Mouse (Mus musculus): ENCODE measurements around the gene Gpr37l1. TPM values are rescaled to one million over a fixed set of nuclear protein-coding genes. Genes with fewer than 3 reads are reported as not detected.
A peak's percentile ranks its signal among the peaks of the same experiment; 100 is the strongest.

The Gpr37l1 gene
- polyA plus RNA-seq, 1 experiment from 2014 or later, result not detected

GRCm38 (mm10) chr1:135139906-135140305 is 27.6 kb downstream of the Gpr37l1 start:
- no peaks in the 10 kb centered on the region for H3K4me1 ChIP-seq
- H3K9ac ChIP-seq, result no peak overlapping the region
- H3K27me3 ChIP-seq, result peaks cover 21% of the 10 kb centered on the region
- H3K27ac ChIP-seq, result no peak overlapping the region
- no peak overlapping the region for H3K4me3 ChIP-seq (replicated peaks)
- no peaks in the 10 kb centered on the region for H3K9me3 ChIP-seq
- H3K36me3 ChIP-seq (replicated peaks), result no peaks in the 10 kb centered on the region
- H3K4me2 ChIP-seq, result no peak overlapping the region
- WGBS, result 76% methylated on average over 2 of the region's 2 CpGs
- ATAC-seq (ENCODE audit: low FRiP score), result no peak

- WGBS, result 6% methylated on average over 1 of the region's 1 CpGs
- no peaks in the 10 kb centered on the region for H3K4me1 ChIP-seq
- ATAC-seq (ENCODE audit: low FRiP score), result peak; percentile 60
- H3K4me3 ChIP-seq (replicated peaks), result no peak overlapping the region
- no peaks in the 10 kb centered on the region for H3K36me3 ChIP-seq (replicated peaks)
- H3K27ac ChIP-seq, result no peak overlapping the region
- H3K4me2 ChIP-seq, result no peak overlapping the region
- H3K9me3 ChIP-seq, result no peaks in the 10 kb centered on the region
- peaks cover 4% of the 10 kb centered on the region; the same call in 1 of the 2 replicates for H3K27me3 ChIP-seq
- H3K9ac ChIP-seq, result no peak overlapping the region
Observed at GRCm38 (mm10) chr1:135136500-135136899, 31.0 kb downstream of the Gpr37l1 start.

GRCm38 (mm10) chr1:135135111-135135787 is 32.2 kb downstream of the Gpr37l1 start:
- WGBS, result 88% methylated on average over 8 of the region's 8 CpGs
- Histone ChIP-seq H3K9ac (no peak overlapping the region), H3K4me2 (no peak overlapping the region), H3K4me3 (replicated peaks) (no peak overlapping the region), H3K4me1 (no peaks in the 10 kb centered on the region), H3K27me3 (peaks cover 9% of the 10 kb centered on the region; the same call in 1 of the 2 replicates), H3K36me3 (replicated peaks) (no peaks in the 10 kb centered on the region), H3K9me3 (no peaks in the 10 kb centered on the region), H3K27ac (no peak overlapping the region)
- no peak for ATAC-seq (ENCODE audit: low FRiP score)

- Histone ChIP-seq H3K4me2 (no peak overlapping the region), H3K36me3 (replicated peaks) (no peaks in the 10 kb centered on the region), H3K9ac (no peak overlapping the region), H3K27me3 (peaks cover 16% of the 10 kb centered on the region), H3K4me1 (peaks cover 5% of the 10 kb centered on the region; the same call in 1 of the 2 replicates), H3K9me3 (no peaks in the 10 kb centered on the region), H3K4me3 (replicated peaks) (no peak overlapping the region), H3K27ac (no peak overlapping the region)
- WGBS, result 85% methylated on average over 10 of the region's 10 CpGs
- ATAC-seq (ENCODE audit: low FRiP score), result no peak
Observed at GRCm38 (mm10) chr1:135133678-135134435, 33.6 kb downstream of the Gpr37l1 start.

- Histone ChIP-seq H3K36me3 (replicated peaks) (no peaks in the 10 kb centered on the region), H3K4me1 (peaks cover 6% of the 10 kb centered on the region; the same call in 1 of the 2 replicates), H3K27ac (no peak overlapping the region), H3K9me3 (no peaks in the 10 kb centered on the region), H3K4me3 (replicated peaks) (no peak overlapping the region), H3K27me3 (peaks cover 25% of the 10 kb centered on the region), H3K4me2 (no peak overlapping the region), H3K9ac (no peak overlapping the region)
- no peak for ATAC-seq (ENCODE audit: low FRiP score)
- WGBS, result 91% methylated on average over 9 of the region's 9 CpGs
Observed at GRCm38 (mm10) chr1:135132893-135133369, 34.5 kb downstream of the Gpr37l1 start.

- H3K27ac ChIP-seq, result no peak within 1 kb of the TSS; the same call in 1 of the 2 replicates
- H3K36me3 ChIP-seq (replicated peaks), result no peaks in the 10 kb centered on the region
- no peak within 1 kb of the TSS for H3K4me2 ChIP-seq
- H3K9me3 ChIP-seq, result no peaks in the 10 kb centered on the region
- no peak within 1 kb of the TSS for H3K4me3 ChIP-seq (replicated peaks)
- WGBS, result 49% methylated on average over 10 of the region's 10 CpGs
- no peak; the same call in 1 of the 2 replicates for ATAC-seq (ENCODE audit: low FRiP score)
- H3K27me3 ChIP-seq, result peaks cover 28% of the 10 kb centered on the region
- H3K9ac ChIP-seq, result no peak within 1 kb of the TSS
- peaks cover 6% of the 10 kb centered on the region; the same call in 1 of the 2 replicates for H3K4me1 ChIP-seq
Observed at GRCm38 (mm10) chr1:135132473-135132872, 35.0 kb downstream of the Gpr37l1 start, which contains the start of gene Ptpn7. TSS of gene Ptpn7 (plus strand) at chr1:135132700.

- Histone ChIP-seq H3K27ac (no peak overlapping the region), H3K4me3 (replicated peaks) (no peak overlapping the region), H3K9me3 (no peaks in the 10 kb centered on the region), H3K4me2 (no peak overlapping the region), H3K27me3 (peaks cover 28% of the 10 kb centered on the region), H3K4me1 (peaks cover 6% of the 10 kb centered on the region; the same call in 1 of the 2 replicates), H3K9ac (no peak overlapping the region), H3K36me3 (replicated peaks) (no peaks in the 10 kb centered on the region)
- no peak for ATAC-seq (ENCODE audit: low FRiP score)
- 69% methylated on average over 8 of the region's 8 CpGs for WGBS
Observed at GRCm38 (mm10) chr1:135131560-135131959, 35.9 kb downstream of the Gpr37l1 start.

- peaks cover 6% of the 10 kb centered on the region; the same call in 1 of the 2 replicates for H3K4me1 ChIP-seq
- no peaks in the 10 kb centered on the region for H3K9me3 ChIP-seq
- 0 out of 2 replicates have a peak overlapping the region, but pooled peaks have one; percentile 13 for H3K27ac ChIP-seq
- no peak overlapping the region for H3K4me3 ChIP-seq (replicated peaks)
- no peak overlapping the region for H3K9ac ChIP-seq
- WGBS, result 48% methylated on average over 6 of the region's 6 CpGs
- H3K36me3 ChIP-seq (replicated peaks), result no peaks in the 10 kb centered on the region
- no peak overlapping the region for H3K4me2 ChIP-seq
- ATAC-seq (ENCODE audit: low FRiP score), result no peak
- H3K27me3 ChIP-seq, result peaks cover 28% of the 10 kb centered on the region
Observed at GRCm38 (mm10) chr1:135131034-135131433, 36.4 kb downstream of the Gpr37l1 start.

- ATAC-seq (ENCODE audit: low FRiP score), result no peak
- no peak overlapping the region for H3K9ac ChIP-seq
- WGBS, result 66% methylated on average over 2 of the region's 2 CpGs
- no peak overlapping the region for H3K27ac ChIP-seq
- H3K9me3 ChIP-seq, result no peaks in the 10 kb centered on the region
- peaks cover 28% of the 10 kb centered on the region for H3K27me3 ChIP-seq
- H3K4me3 ChIP-seq (replicated peaks), result no peak overlapping the region
- H3K36me3 ChIP-seq (replicated peaks), result no peaks in the 10 kb centered on the region
- no peak overlapping the region for H3K4me2 ChIP-seq
- peaks cover 6% of the 10 kb centered on the region; the same call in 1 of the 2 replicates for H3K4me1 ChIP-seq
Observed at GRCm38 (mm10) chr1:135130376-135131018, 37.0 kb downstream of the Gpr37l1 start.

GRCm38 (mm10) chr1:135129543-135130183 is 37.8 kb downstream of the Gpr37l1 start:
- Histone ChIP-seq H3K9me3 (no peaks in the 10 kb centered on the region), H3K4me3 (replicated peaks) (no peak overlapping the region), H3K36me3 (replicated peaks) (no peaks in the 10 kb centered on the region), H3K4me2 (no peak overlapping the region), H3K4me1 (peaks cover 6% of the 10 kb centered on the region; the same call in 1 of the 2 replicates), H3K27me3 (peaks cover 28% of the 10 kb centered on the region), H3K9ac (no peak overlapping the region), H3K27ac (no peak overlapping the region)
- WGBS, result 63% methylated on average over 9 of the region's 9 CpGs
- ATAC-seq (ENCODE audit: low FRiP score), result no peak

- Histone ChIP-seq H3K36me3 (replicated peaks) (no peaks in the 10 kb centered on the region), H3K4me1 (peaks cover 6% of the 10 kb centered on the region; the same call in 1 of the 2 replicates), H3K4me3 (replicated peaks) (no peak overlapping the region), H3K9me3 (no peaks in the 10 kb centered on the region), H3K9ac (no peak overlapping the region), H3K4me2 (no peak overlapping the region), H3K27me3 (peaks cover 28% of the 10 kb centered on the region), H3K27ac (no peak overlapping the region)
- no peak for ATAC-seq (ENCODE audit: low FRiP score)
- WGBS, result 21% methylated on average over 9 of the region's 9 CpGs
Observed at GRCm38 (mm10) chr1:135128986-135129385, 38.5 kb downstream of the Gpr37l1 start.

Measured in forebrain, embryonic 12.5 days (tissue).